Mouse (Mus musculus) heart, embryonic 15.5 days (tissue): ENCODE measurements around the gene Igsf9. TPM values are rescaled to one million over a fixed set of nuclear protein-coding genes. Genes with fewer than 3 reads are reported as not detected.

Experiments
- ATAC-seq: fragments of 200-750 bp; cut with Nextera tagmentation; replicated peaks from 2 replicates; pipeline ENCODE4 v1.8.0; 2017; ENCODE audit warnings: low read depth, moderate TSS enrichment; ENCODE audit not compliant: insufficient number of reproducible peaks, insufficient read depth, low FRiP score
- H3K27ac ChIP-seq: fragments of 300-500 bp; sonication (generic); 2 replicates; pipeline ENCODE4 v1.5.1; 2015; ENCODE audit warnings: mild to moderate bottlenecking, inconsistent platforms
- H3K27me3 ChIP-seq: fragments of 300-500 bp; sonication (generic); 2 replicates; pipeline ENCODE4 v1.6.1; 2015; ENCODE audit warnings: inconsistent platforms
- H3K36me3 ChIP-seq: fragments of 300-500 bp; sonication (generic); 2 replicates; pipeline ENCODE4 v1.6.1; 2015; ENCODE audit warnings: mild to moderate bottlenecking, inconsistent platforms
- H3K4me1 ChIP-seq: fragments of 300-500 bp; sonication (generic); replicated peaks from 2 replicates; pipeline ENCODE4 v1.6.1; 2015; ENCODE audit warnings: inconsistent platforms
- H3K4me2 ChIP-seq: fragments of 300-500 bp; sonication (generic); 2 replicates; pipeline ENCODE4 v1.6.1; 2015; ENCODE audit warnings: inconsistent platforms, mild to moderate bottlenecking, moderate library complexity
- H3K4me3 ChIP-seq: fragments of 300-500 bp; sonication (generic); 2 replicates; pipeline ENCODE4 v1.5.1; 2015; ENCODE audit warnings: mild to moderate bottlenecking, inconsistent platforms
- H3K9ac ChIP-seq: fragments of 300-500 bp; sonication (generic); 2 replicates; pipeline ENCODE4 v1.6.1; 2015; ENCODE audit warnings: mild to moderate bottlenecking, inconsistent platforms
- H3K9me3 ChIP-seq: fragments of 300-500 bp; sonication (generic); replicated peaks from 2 replicates; pipeline ENCODE4 v1.6.1; 2016; ENCODE audit warnings: inconsistent platforms
- WGBS: fragments of 180-500 bp; shearing (Covaris S2); methylation state at CpG from one replicate; pipeline ENCODE4 v1.1.7; 2015; ENCODE audit warnings: mixed read lengths; 5-methylcytosine and 5-hydroxymethylcytosine counted together
- polyA plus RNA-seq: library from polyadenylated mRNA; unstranded; fragments of >200 nt; fragmentation: Nextera tagmentation; extraction: Ambion mirVana; gene quantifications from 2 replicates; pipeline ENCODE4 v1.2.1, GENCODE M21; 2015

Igsf9 gene
- polyA plus RNA-seq, 1 experiment from 2014 or later = 2.9 TPM

- ATAC-seq = no peak
Measured at GRCm38 (mm10) chr1:172535116-172535515, 53.5 kb downstream of the Igsf9 start.

GRCm38 (mm10) chr1:172539827-172540226 is 58.2 kb downstream of the Igsf9 start:
- no peak for ATAC-seq
- no peaks in the 10 kb centered on the region for H3K9me3 ChIP-seq
- H3K36me3 ChIP-seq = no peaks in the 10 kb centered on the region
- H3K4me3 ChIP-seq = no peak overlapping the region
- H3K4me1 ChIP-seq = 0 out of 2 replicates have a peak, but pooled peaks cover 2% of the 10 kb centered on the region
- 0 out of 2 replicates have a peak, but pooled peaks cover 15% of the 10 kb centered on the region for H3K27me3 ChIP-seq
- no peak overlapping the region for H3K27ac ChIP-seq
- no peak overlapping the region for H3K9ac ChIP-seq
- 48% methylated on average over 6 of the region's 6 CpGs for WGBS
- no peak overlapping the region for H3K4me2 ChIP-seq

More at GRCm38 (mm10) chr1:172535116-172535515, 53.5 kb downstream of the Igsf9 start:
- Histone ChIP-seq H3K27ac (no peak overlapping the region), H3K27me3 (peaks cover 23% of the 10 kb centered on the region), H3K9me3 (no peaks in the 10 kb centered on the region), H3K9ac (no peak overlapping the region), H3K4me1 (peaks cover 17% of the 10 kb centered on the region), H3K4me2 (no peak overlapping the region), H3K4me3 (no peak overlapping the region), H3K36me3 (no peaks in the 10 kb centered on the region)
- 69% methylated on average over 16 of the region's 16 CpGs for WGBS

GRCm38 (mm10) chr1:172540283-172540820 is 58.8 kb downstream of the Igsf9 start:
- ATAC-seq = no peak
- Histone ChIP-seq H3K36me3 (no peaks in the 10 kb centered on the region), H3K9ac (no peak overlapping the region), H3K9me3 (no peaks in the 10 kb centered on the region), H3K4me3 (no peak overlapping the region), H3K4me2 (no peak overlapping the region), H3K27me3 (0 out of 2 replicates have a peak, but pooled peaks cover 18% of the 10 kb centered on the region), H3K4me1 (0 out of 2 replicates have a peak, but pooled peaks cover 2% of the 10 kb centered on the region), H3K27ac (no peak overlapping the region)
- 51% methylated on average over 11 of the region's 11 CpGs for WGBS

- Histone ChIP-seq H3K4me1 (peaks cover 14% of the 10 kb centered on the region), H3K27ac (no peak overlapping the region), H3K9ac (no peak overlapping the region), H3K9me3 (no peaks in the 10 kb centered on the region), H3K27me3 (0 out of 2 replicates have a peak, but pooled peaks cover 13% of the 10 kb centered on the region), H3K4me3 (no peak overlapping the region), H3K36me3 (no peaks in the 10 kb centered on the region), H3K4me2 (no peak overlapping the region)
- ATAC-seq = no peak
- 67% methylated on average over 4 of the region's 4 CpGs for WGBS
Measured at GRCm38 (mm10) chr1:172546062-172546461, 64.5 kb downstream of the Igsf9 start.

Other genes starting within 250 kb of the Igsf9 start
- 0.10 and 0.28 TPM in 2 replicates for gene Atp1a4, start 223.4 kb upstream of the Igsf9 start, polyA plus RNA-seq
- gene Igsf8, start 220.1 kb upstream of the Igsf9 start, polyA plus RNA-seq = 20.6 and 35.4 TPM in 2 replicates
- gene Atp1a2, start 183.7 kb upstream of the Igsf9 start, polyA plus RNA-seq = 17.4 and 17.9 TPM in 2 replicates
- not detected in 2 replicates for gene Kcnj9, start 152.5 kb upstream of the Igsf9 start, polyA plus RNA-seq
- 0.03 and 0.06 TPM in 2 replicates for gene Kcnj10, start 140.6 kb upstream of the Igsf9 start, polyA plus RNA-seq
- 3.2 and 3.6 TPM in 2 replicates for gene Pigm, start 105.2 kb upstream of the Igsf9 start, polyA plus RNA-seq
- 0.83 and 1.1 TPM in 2 replicates for gene Slamf9, start 6.4 kb upstream of the Igsf9 start, polyA plus RNA-seq
- 276 and 327 TPM in 2 replicates for gene Tagln2, start 18.3 kb downstream of the Igsf9 start, polyA plus RNA-seq
- 2.3 and 3.3 TPM in 2 replicates for gene Cfap45, start 39.0 kb downstream of the Igsf9 start, polyA plus RNA-seq
- 0.34 and 0.55 TPM in 2 replicates for gene Vsig8, start 74.2 kb downstream of the Igsf9 start, polyA plus RNA-seq
- 0.23 TPM in 1 of 2 replicates, not detected in the other for gene Slamf8, start 108.8 kb downstream of the Igsf9 start, polyA plus RNA-seq
- gene Fcrl6, start 120.8 kb downstream of the Igsf9 start, polyA plus RNA-seq = not detected in 2 replicates
- gene Dusp23, start 151.2 kb downstream of the Igsf9 start, polyA plus RNA-seq = 11.3 and 11.9 TPM in 2 replicates
- gene Crp, start 216.3 kb downstream of the Igsf9 start, polyA plus RNA-seq = 0.52 TPM in 1 of 2 replicates, not detected in the other